Mouse (Mus musculus) heart, embryonic 10.5 days (tissue): Measurements from ENCODE around the gene Cep68. TPM values are rescaled to one million over a fixed set of nuclear protein-coding genes. Genes with fewer than 3 reads are reported as not detected.
"Not testable (repeated sequence)": the region's sequence is repeated elsewhere in the genome, so short reads cannot be mapped to it uniquely, and the experiment has no call there.

ENCODE experiments used
- DNase-seq: peaks from one replicate; pipeline ENCODE4 v3.0.0-alpha.2; 2017; ENCODE audit warnings: low spot score
- H3K27ac ChIP-seq: fragments of 300-500 bp; sonication (generic); 2 replicates; pipeline ENCODE4 v1.5.1; 2016; ENCODE audit warnings: mild to moderate bottlenecking
- H3K27me3 ChIP-seq: fragments of 300-500 bp; sonication (generic); 2 replicates; pipeline ENCODE4 v1.6.1; 2016; ENCODE audit warnings: mild to moderate bottlenecking; ENCODE audit not compliant: poor library complexity, insufficient read depth, severe bottlenecking
- H3K36me3 ChIP-seq: fragments of 300-500 bp; sonication (generic); 2 replicates; pipeline ENCODE4 v1.6.1; 2016; ENCODE audit warnings: mild to moderate bottlenecking, moderate library complexity
- H3K4me1 ChIP-seq: fragments of 300-500 bp; sonication (generic); 2 replicates; pipeline ENCODE4 v1.6.1; 2016; ENCODE audit warnings: mild to moderate bottlenecking
- H3K4me3 ChIP-seq: fragments of 300-500 bp; sonication (generic); 2 replicates; pipeline ENCODE4 v1.5.1; 2016; ENCODE audit warnings: mild to moderate bottlenecking, moderate library complexity
- H3K9me3 ChIP-seq: fragments of 300-500 bp; sonication (generic); 2 replicates; pipeline ENCODE4 v1.6.1; 2016; ENCODE audit warnings: mild to moderate bottlenecking, moderate library complexity
- WGBS: fragments of 180-500 bp; shearing (Covaris S2); methylation state at CpG from one replicate; pipeline ENCODE4 v1.1.7; 2016; 5-methylcytosine and 5-hydroxymethylcytosine counted together
- polyA plus RNA-seq: library from polyadenylated mRNA; unstranded; fragments of >200 nt; fragmentation: Nextera tagmentation; extraction: Ambion mirVana; gene quantifications from 2 replicates; pipeline ENCODE4 v1.2.1, GENCODE M21; 2016

The Cep68 gene
- polyA plus RNA-seq, 1 experiment from 2014 or later = 39.0 TPM

- Histone ChIP-seq H3K4me1 (no peaks in the 10 kb centered on the region), H3K4me3 (no peak overlapping the region), H3K27me3 (no peaks in the 10 kb centered on the region), H3K9me3 (no peaks in the 10 kb centered on the region), H3K27ac (no peak overlapping the region), H3K36me3 (peaks cover 96% of the 10 kb centered on the region)
- no peak for DNase-seq
- 90% methylated on average over 7 of the region's 7 CpGs for WGBS
Measured at GRCm38 (mm10) chr11:20237018-20237417, 12.2 kb downstream of the Cep68 start.

GRCm38 (mm10) chr11:20234233-20234632, 15.0 kb downstream of the Cep68 start:
- Histone ChIP-seq H3K27ac (no peak overlapping the region), H3K9me3 (no peaks in the 10 kb centered on the region), H3K27me3 (no peaks in the 10 kb centered on the region), H3K4me3 (no peak overlapping the region), H3K4me1 (no peaks in the 10 kb centered on the region), H3K36me3 (peaks cover 95% of the 10 kb centered on the region)
- WGBS = 68% methylated on average over 3 of the region's 3 CpGs
- no peak for DNase-seq

GRCm38 (mm10) chr11:20232016-20232755, 17.0 kb downstream of the Cep68 start:
- Histone ChIP-seq H3K9me3 (no peaks in the 10 kb centered on the region), H3K27me3 (no peaks in the 10 kb centered on the region), H3K27ac (no peak overlapping the region), H3K4me1 (no peaks in the 10 kb centered on the region), H3K4me3 (no peak overlapping the region), H3K36me3 (peaks cover 96% of the 10 kb centered on the region)
- no peak for DNase-seq
- 61% methylated on average over 5 of the region's 5 CpGs for whole genome bisulfite sequencing

GRCm38 (mm10) chr11:20231128-20231878, 17.9 kb downstream of the Cep68 start:
- peak overlapping the region; percentile 56; the same call in 1 of the 2 replicates for H3K27ac ChIP-seq
- no peaks in the 10 kb centered on the region for H3K27me3 ChIP-seq
- no peaks in the 10 kb centered on the region for H3K4me1 ChIP-seq
- no peaks in the 10 kb centered on the region for H3K9me3 ChIP-seq
- WGBS = 56% methylated on average over 8 of the region's 8 CpGs
- no peak overlapping the region for H3K4me3 ChIP-seq
- peaks cover 88% of the 10 kb centered on the region for H3K36me3 ChIP-seq
- DNase-seq = peak; percentile 92

GRCm38 (mm10) chr11:20230286-20230685, 18.9 kb downstream of the Cep68 start:
- H3K27me3 ChIP-seq = no peaks in the 10 kb centered on the region
- WGBS = 81% methylated on average over 1 of the region's 1 CpGs
- H3K4me3 ChIP-seq = no peak overlapping the region
- peaks cover 88% of the 10 kb centered on the region for H3K36me3 ChIP-seq
- peak overlapping the region; percentile 52; the same call in 1 of the 2 replicates for H3K27ac ChIP-seq
- H3K4me1 ChIP-seq = no peaks in the 10 kb centered on the region
- H3K9me3 ChIP-seq = no peaks in the 10 kb centered on the region
- DNase-seq = no peak

GRCm38 (mm10) chr11:20229311-20229710, 19.9 kb downstream of the Cep68 start:
- Histone ChIP-seq H3K4me3 (no peak overlapping the region), H3K4me1 (no peaks in the 10 kb centered on the region), H3K27me3 (no peaks in the 10 kb centered on the region), H3K36me3 (peaks cover 88% of the 10 kb centered on the region), H3K9me3 (no peaks in the 10 kb centered on the region), H3K27ac (no peak overlapping the region)
- no peak for DNase-seq
- 81% methylated on average over 4 of the region's 4 CpGs for WGBS

- Histone ChIP-seq H3K36me3 (peaks cover 89% of the 10 kb centered on the region), H3K27ac (no peak overlapping the region), H3K4me3 (no peak overlapping the region), H3K4me1 (no peaks in the 10 kb centered on the region), H3K9me3 (no peaks in the 10 kb centered on the region), H3K27me3 (no peaks in the 10 kb centered on the region)
- DNase-seq = no peak
- WGBS = 73% methylated on average over 5 of the region's 5 CpGs
Measured at GRCm38 (mm10) chr11:20228666-20229065, 20.6 kb downstream of the Cep68 start.

GRCm38 (mm10) chr11:20225938-20226337, 23.3 kb downstream of the Cep68 start:
- no peaks in the 10 kb centered on the region for H3K9me3 ChIP-seq
- no peak overlapping the region for H3K4me3 ChIP-seq
- peaks cover 81% of the 10 kb centered on the region for H3K36me3 ChIP-seq
- 94% methylated on average over 4 of the region's 4 CpGs for WGBS
- no peaks in the 10 kb centered on the region for H3K27me3 ChIP-seq
- H3K4me1 ChIP-seq = no peaks in the 10 kb centered on the region
- no peak for DNase-seq
- H3K27ac ChIP-seq = no peak overlapping the region

GRCm38 (mm10) chr11:20224196-20224595, 25.0 kb downstream of the Cep68 start:
- Histone ChIP-seq H3K36me3 (peaks cover 74% of the 10 kb centered on the region), H3K9me3 (no peaks in the 10 kb centered on the region)

GRCm38 (mm10) chr11:20221671-20222070, 27.6 kb downstream of the Cep68 start:
- H3K27me3 ChIP-seq, H3K4me1 ChIP-seq, H3K9me3 ChIP-seq, DNase-seq, H3K4me3 ChIP-seq, H3K27ac ChIP-seq: not testable (repeated sequence)
- peaks cover 76% of the 10 kb centered on the region for H3K36me3 ChIP-seq
- 71% methylated on average over 1 of the region's 1 CpGs for WGBS

More at GRCm38 (mm10) chr11:20224196-20224595, 25.0 kb downstream of the Cep68 start:
- Histone ChIP-seq H3K27ac (no peak overlapping the region), H3K4me1 (no peaks in the 10 kb centered on the region), H3K4me3 (no peak overlapping the region), H3K27me3 (no peaks in the 10 kb centered on the region)
- WGBS = 78% methylated on average over 6 of the region's 6 CpGs
- no peak for DNase-seq

GRCm38 (mm10) chr11:20217227-20217626, 32.0 kb downstream of the Cep68 start:
- no peaks in the 10 kb centered on the region for H3K9me3 ChIP-seq
- no peak for DNase-seq
- no peaks in the 10 kb centered on the region for H3K27me3 ChIP-seq
- H3K36me3 ChIP-seq = peaks cover 51% of the 10 kb centered on the region
- H3K4me3 ChIP-seq = no peak overlapping the region
- 0 out of 2 replicates have a peak, but pooled peaks cover 3% of the 10 kb centered on the region for H3K4me1 ChIP-seq
- 100% methylated on average over 1 of the region's 1 CpGs for WGBS
- H3K27ac ChIP-seq = no peak overlapping the region

- DNase-seq = no peak
- 91% methylated on average over 4 of the region's 4 CpGs for WGBS
- Histone ChIP-seq H3K27me3 (no peaks in the 10 kb centered on the region), H3K4me1 (peaks cover 4% of the 10 kb centered on the region; the same call in 1 of the 2 replicates), H3K9me3 (no peaks in the 10 kb centered on the region), H3K36me3 (peaks cover 50% of the 10 kb centered on the region), H3K4me3 (no peak overlapping the region), H3K27ac (no peak overlapping the region)
Measured at GRCm38 (mm10) chr11:20216415-20216814, 32.8 kb downstream of the Cep68 start.

GRCm38 (mm10) chr11:20214779-20215178, 34.5 kb downstream of the Cep68 start:
- Histone ChIP-seq H3K27ac (no peak overlapping the region), H3K9me3 (no peaks in the 10 kb centered on the region), H3K36me3 (peaks cover 41% of the 10 kb centered on the region), H3K4me3 (no peak overlapping the region), H3K27me3 (no peaks in the 10 kb centered on the region), H3K4me1 (peaks cover 9% of the 10 kb centered on the region; the same call in 1 of the 2 replicates)
- DNase-seq = no peak
- WGBS = 97% methylated on average over 1 of the region's 1 CpGs
